Mouse (Mus musculus) liver, postnatal 0 days (tissue): ENCODE data around the gene Bcar3.

Experiments used
- CTCF ChIP-seq: sonication (generic); IDR thresholded peaks from 2 replicates; pipeline ENCODE4 v1.5.1; 2016; ENCODE audit warnings: antibody characterized with exemption, low read depth
- EP300 ChIP-seq: IDR thresholded peaks from 2 replicates; pipeline ENCODE4 v1.6.1; 2016; ENCODE audit warnings: antibody characterized with exemption, low read depth, mild to moderate bottlenecking

DNA sequence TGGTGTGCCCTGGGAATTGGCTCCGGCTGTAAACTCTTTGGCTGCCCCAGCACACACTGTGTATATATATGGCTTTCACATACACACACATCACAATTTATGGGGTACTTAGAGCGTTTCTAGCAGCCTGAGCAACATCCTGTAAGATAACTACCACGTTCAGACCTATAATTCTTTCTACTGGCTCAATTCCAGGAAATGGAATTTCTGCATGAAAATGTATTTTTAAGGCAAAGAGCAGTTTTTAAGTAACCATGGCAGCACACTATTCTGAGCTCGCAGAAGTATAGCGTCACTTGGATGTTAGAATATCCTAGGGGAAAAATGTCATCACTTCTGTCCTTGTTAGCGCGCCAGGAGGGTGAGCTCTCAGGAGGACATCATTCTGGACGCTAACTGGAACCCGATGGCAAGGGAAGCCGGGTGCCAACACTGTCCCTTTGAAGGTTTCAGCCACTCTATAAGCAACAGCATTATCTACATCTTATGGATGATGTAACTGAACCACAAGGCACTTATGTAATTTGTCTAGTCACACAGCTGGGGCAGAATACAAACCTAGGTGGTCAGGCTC is 212.5 kb downstream of the Bcar3 start:
- TF ChIP-seq CTCF (no peak), EP300 (no peak)
